In the genomic region with DNA sequence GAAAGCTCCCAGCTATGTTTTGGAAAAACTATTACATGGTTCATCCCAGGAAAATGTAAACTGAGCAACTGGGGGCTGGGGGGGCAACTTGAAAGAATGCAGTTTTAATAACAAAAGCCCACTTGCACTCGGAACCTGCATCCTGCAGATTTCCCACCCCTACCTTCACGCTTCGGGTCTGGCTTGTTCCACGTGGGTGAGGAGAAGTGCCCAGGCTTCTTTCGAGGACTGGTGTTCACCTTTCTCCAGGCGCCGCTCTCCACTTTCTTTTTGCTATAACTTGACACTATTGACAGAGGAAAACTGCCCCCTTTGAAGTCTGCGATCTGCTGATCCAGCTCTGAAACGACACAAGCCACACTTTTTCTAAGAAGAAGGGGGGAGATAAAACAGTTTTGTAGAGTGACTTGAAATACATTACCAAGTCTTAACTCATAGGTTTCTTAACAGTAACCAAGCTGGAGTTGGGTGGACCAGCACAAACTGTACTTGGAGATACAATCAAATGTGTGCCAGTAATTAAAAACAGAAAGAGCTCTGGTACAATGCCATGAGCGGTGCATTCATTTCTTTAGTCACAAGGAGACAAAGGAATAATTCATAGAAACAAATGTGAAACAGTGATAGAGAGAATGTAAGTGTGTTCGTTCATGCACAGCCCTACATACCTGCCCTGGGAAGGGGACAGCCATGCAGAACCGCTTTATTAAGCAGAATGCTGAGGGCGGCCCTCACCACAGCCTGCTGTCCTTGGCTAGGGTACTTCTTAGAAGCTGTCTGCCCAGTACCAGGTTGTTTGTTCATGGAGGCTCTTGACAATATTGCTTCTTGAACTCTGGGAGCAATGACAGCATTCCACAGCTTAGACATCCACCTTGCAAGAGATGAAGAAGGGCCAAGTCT, we compare ENCODE assay signal across 22 mouse cellular contexts.
DNase-seq lines count a peak whose midpoint lies in the region; ATAC-seq lines count a peak whose summit lies in the region.
"Had no signal": no experiment of that assay in that cellular context is flagged by ENCODE, and none has a peak within 500 bp of the region (broad histone marks: within the 10 kb centered on the region; RNA-seq: fewer than 3 reads in every experiment).

No protein-coding gene starts in this region.

- H3K36me3 ChIP-seq in hindbrain, embryonic 11.5 days (ENCODE audit: control insufficient read depth, insufficient read depth, low read length) = no peaks in the 10 kb centered on the region
- peaks cover 19% of the 10 kb centered on the region for H3K36me3 ChIP-seq in hindbrain, embryonic 16.5 days (ENCODE audit: control insufficient read depth, insufficient read depth, low read length)
- no peaks in the 10 kb centered on the region for H3K36me3 ChIP-seq in liver, embryonic 13.5 days
- no peaks in the 10 kb centered on the region for H3K36me3 ChIP-seq in liver, embryonic 11.5 days (ENCODE audit: control insufficient read depth, insufficient read depth, low read length)
- H3K36me3 ChIP-seq: liver, embryonic 12.5 days; stomach, embryonic 15.5 days had no signal

- H3K27me3 ChIP-seq in hindbrain, embryonic 11.5 days (ENCODE audit: control insufficient read depth, insufficient read depth, low read length) = no peaks in the 10 kb centered on the region
- H3K27me3 ChIP-seq in hindbrain, embryonic 16.5 days (replicated peaks; ENCODE audit: control insufficient read depth, insufficient read depth, low read length) = no peaks in the 10 kb centered on the region
- no peaks in the 10 kb centered on the region for H3K27me3 ChIP-seq in liver, embryonic 13.5 days
- H3K27me3 ChIP-seq in liver, embryonic 11.5 days (replicated peaks; ENCODE audit: control insufficient read depth, insufficient read depth, low read length) = no peaks in the 10 kb centered on the region
- H3K27me3 ChIP-seq: heart, embryonic 12.5 days; liver, embryonic 12.5 days; midbrain, embryonic 12.5 days; neural tube, embryonic 15.5 days; stomach, embryonic 15.5 days had no signal

- H3K4me2 ChIP-seq in hindbrain, embryonic 11.5 days (replicated peaks; ENCODE audit: low read depth, low read length) = no peak overlapping the region
- no peak overlapping the region for H3K4me2 ChIP-seq in hindbrain, embryonic 16.5 days (ENCODE audit: low read length)
- H3K4me2 ChIP-seq in liver, embryonic 13.5 days = no peak overlapping the region
- H3K4me2 ChIP-seq in liver, embryonic 11.5 days = no peak overlapping the region
- H3K4me2 ChIP-seq: heart, embryonic 12.5 days; liver, embryonic 12.5 days; midbrain, embryonic 12.5 days; neural tube, embryonic 15.5 days; stomach, embryonic 15.5 days had no signal

- DNase-seq in hindbrain, embryonic 11.5 days (ENCODE audit: low spot score) = no peak
- peak; percentile 9 for DNase-seq in liver, embryonic 13.5 days
- DNase-seq in liver, embryonic 11.5 days (ENCODE audit: low spot score) = no peak
- DNase-seq in MEL-GATA-1-ER (ENCODE audit: extremely low read depth, low read depth) = peak; percentile 76
- DNase-seq in fibroblast of lung, adult 2 months (ENCODE audit: low read depth) = peak; percentile 4
- DNase-seq in gastrocnemius, postnatal 25 days = no peak
- DNase-seq: adrenal gland, adult 2 months; cerebellum, adult 11-12 months; cerebellum, postnatal 10 days; heart, postnatal 10 days; kidney, adult 11 months; layer of hippocampus, adult 9-11 months; lung, postnatal 10 days; thymus, postnatal 25 days had no signal

- no peak overlapping the region for H3K9ac ChIP-seq in hindbrain, embryonic 11.5 days (ENCODE audit: low read depth, low read length)
- no peak overlapping the region for H3K9ac ChIP-seq in hindbrain, embryonic 16.5 days (ENCODE audit: low read depth, low read length)
- H3K9ac ChIP-seq in liver, embryonic 13.5 days = no peak overlapping the region
- no peak overlapping the region for H3K9ac ChIP-seq in liver, embryonic 11.5 days (ENCODE audit: low read depth, low read length)
- H3K9ac ChIP-seq: heart, embryonic 12.5 days; liver, embryonic 12.5 days; midbrain, embryonic 12.5 days; neural tube, embryonic 15.5 days; stomach, embryonic 15.5 days had no signal

- 80% methylated on average over 13 of the region's 13 CpGs for WGBS in hindbrain, embryonic 11.5 days
- 81% methylated on average over 13 of the region's 13 CpGs for WGBS in hindbrain, embryonic 16.5 days
- 69% methylated on average over 13 of the region's 13 CpGs for WGBS in liver, embryonic 13.5 days (ENCODE audit: insufficient replicate concordance)
- WGBS in liver, embryonic 11.5 days = 80% methylated on average over 13 of the region's 13 CpGs

- no peak overlapping the region for H3K27ac ChIP-seq in hindbrain, embryonic 11.5 days (ENCODE audit: low read depth, low read length)
- H3K27ac ChIP-seq in hindbrain, embryonic 16.5 days (ENCODE audit: low read depth, low read length) = no peak overlapping the region
- H3K27ac ChIP-seq in liver, embryonic 13.5 days = no peak overlapping the region
- H3K27ac ChIP-seq in liver, embryonic 11.5 days (ENCODE audit: low read depth, low read length) = no peak overlapping the region
- H3K27ac ChIP-seq: hindbrain, embryonic 10.5 days; liver, embryonic 12.5 days; midbrain, embryonic 12.5 days; neural tube, embryonic 15.5 days; stomach, embryonic 15.5 days had no signal

- H3K4me1 ChIP-seq in hindbrain, embryonic 11.5 days (replicated peaks; ENCODE audit: control insufficient read depth, insufficient read depth, low read length) = no peaks in the 10 kb centered on the region
- no peaks in the 10 kb centered on the region for H3K4me1 ChIP-seq in hindbrain, embryonic 16.5 days (ENCODE audit: control insufficient read depth, insufficient read depth, low read depth, low read length)
- H3K4me1 ChIP-seq in liver, embryonic 13.5 days (replicated peaks) = no peaks in the 10 kb centered on the region
- no peaks in the 10 kb centered on the region for H3K4me1 ChIP-seq in liver, embryonic 11.5 days (replicated peaks; ENCODE audit: control insufficient read depth, insufficient read depth, low read length)
- H3K4me1 ChIP-seq: heart, embryonic 12.5 days; hindbrain, embryonic 10.5 days; liver, embryonic 12.5 days; midbrain, embryonic 12.5 days; neural tube, embryonic 15.5 days; stomach, embryonic 15.5 days had no signal

- no peak overlapping the region for H3K4me3 ChIP-seq in hindbrain, embryonic 11.5 days (ENCODE audit: low read depth, low read length)
- no peak overlapping the region for H3K4me3 ChIP-seq in hindbrain, embryonic 16.5 days (ENCODE audit: low read length)
- H3K4me3 ChIP-seq in liver, embryonic 13.5 days (replicated peaks) = no peak overlapping the region
- no peak overlapping the region for H3K4me3 ChIP-seq in liver, embryonic 11.5 days (ENCODE audit: low read depth, low read length)
- H3K4me3 ChIP-seq: heart, embryonic 12.5 days; hindbrain, embryonic 10.5 days; liver, embryonic 12.5 days; midbrain, embryonic 12.5 days; neural tube, embryonic 15.5 days; stomach, embryonic 15.5 days had no signal

- ATAC-seq in hindbrain, embryonic 11.5 days (ENCODE audit: low FRiP score) = 0 out of 2 replicates have a peak, but pooled peaks have one; percentile 35
- ATAC-seq in hindbrain, embryonic 16.5 days = no peak
- ATAC-seq in liver, embryonic 13.5 days (ENCODE audit: low read depth) = no peak
- ATAC-seq in liver, embryonic 11.5 days (replicated peaks; ENCODE audit: low FRiP score) = no peak
- ATAC-seq: forebrain, embryonic 14.5 days; liver, embryonic 12.5 days had no signal

- H3K9me3 ChIP-seq in hindbrain, embryonic 11.5 days (ENCODE audit: control insufficient read depth, low read length) = no peaks in the 10 kb centered on the region
- no peaks in the 10 kb centered on the region for H3K9me3 ChIP-seq in hindbrain, embryonic 16.5 days (ENCODE audit: control insufficient read depth, low read length)
- H3K9me3 ChIP-seq in liver, embryonic 13.5 days (replicated peaks) = no peaks in the 10 kb centered on the region
- no peaks in the 10 kb centered on the region for H3K9me3 ChIP-seq in liver, embryonic 11.5 days (ENCODE audit: control insufficient read depth, low read length)
- H3K9me3 ChIP-seq: heart, embryonic 12.5 days; hindbrain, embryonic 10.5 days; liver, embryonic 12.5 days; midbrain, embryonic 12.5 days; neural tube, embryonic 15.5 days; stomach, embryonic 15.5 days had no signal

Comparison
In these comparisons a context has a peak if more than half of its experiments do, and no peak if none do; other contexts are left out.
1. DNase-seq: peak in liver, embryonic 13.5 days (single experiment), MEL-GATA-1-ER (single experiment) and fibroblast of lung, adult 2 months (single experiment); none in hindbrain, embryonic 11.5 days (single experiment), liver, embryonic 11.5 days (single experiment) and gastrocnemius, postnatal 25 days (single experiment).